Comparison of ENCODE assay signal across 29 mouse cellular contexts in genomic region chr11:22902923-22903322, GRCm38 (mm10).
"Had no signal": no experiment of that assay in that cellular context is flagged by ENCODE, and none has a peak within 500 bp of the region (broad histone marks: within the 10 kb centered on the region; RNA-seq: fewer than 3 reads in every experiment).

No protein-coding gene starts in this region.

- H3K36me3 ChIP-seq: intestine, embryonic 15.5 days; liver, embryonic 15.5 days had no signal

- H3K9me3 ChIP-seq: heart, embryonic 13.5 days; heart, embryonic 15.5 days; intestine, embryonic 15.5 days; limb, embryonic 10.5 days; limb, embryonic 12.5 days; liver, embryonic 13.5 days; liver, embryonic 15.5 days had no signal

- H3K4me2 ChIP-seq: heart, embryonic 11.5 days; heart, embryonic 13.5 days; heart, embryonic 15.5 days; hindbrain, embryonic 14.5 days; intestine, embryonic 15.5 days; limb, embryonic 12.5 days; liver, embryonic 11.5 days; liver, embryonic 13.5 days; liver, embryonic 15.5 days had no signal

- DNase-seq: gastrocnemius, adult 2 months; gastrocnemius, postnatal 10 days; gastrocnemius, postnatal 25 days; heart, adult 11 months; heart, adult 2 months; heart, postnatal 14 days; heart, postnatal 36 days; kidney, adult 18-20 months; kidney, adult 8-10 months; kidney, postnatal 10 days; kidney, postnatal 25 days; kidney, postnatal 4 days; layer of hippocampus, adult 9-11 months; layer of hippocampus, postnatal 36 days; liver; liver, embryonic 13.5 days; liver, postnatal 0 days had no signal

- ATAC-seq: hindbrain, embryonic 16.5 days; intestine, embryonic 15.5 days; intestine, postnatal 0 days; liver, postnatal 0 days had no signal

- H3K27me3 ChIP-seq: heart, embryonic 13.5 days; heart, embryonic 15.5 days; intestine, embryonic 15.5 days; limb, embryonic 12.5 days; liver, embryonic 13.5 days; liver, embryonic 15.5 days had no signal

- H3K27ac ChIP-seq: gastrocnemius, adult 2 months; heart, adult 2 months; heart, embryonic 13.5 days; heart, embryonic 15.5 days; hindbrain, embryonic 14.5 days; intestine, embryonic 15.5 days; layer of hippocampus, adult 2 months; limb, embryonic 10.5 days; limb, embryonic 12.5 days; liver, embryonic 13.5 days; liver, embryonic 15.5 days had no signal

- H3K9ac ChIP-seq: heart, embryonic 13.5 days; heart, embryonic 15.5 days; hindbrain, embryonic 14.5 days; intestine, embryonic 15.5 days; limb, embryonic 12.5 days; liver, embryonic 13.5 days; liver, embryonic 15.5 days; liver, postnatal 0 days had no signal

- H3K4me1 ChIP-seq: intestine, embryonic 15.5 days; limb, embryonic 10.5 days; limb, embryonic 12.5 days had no signal

- H3K4me3 ChIP-seq: gastrocnemius, adult 2 months; heart, adult 2 months; heart, embryonic 13.5 days; heart, embryonic 15.5 days; intestine, embryonic 15.5 days; layer of hippocampus, adult 2 months; limb, embryonic 10.5 days; limb, embryonic 12.5 days; liver, embryonic 13.5 days; liver, embryonic 15.5 days had no signal
